Mouse (Mus musculus) activated CD4-positive, CD25-positive, alpha-beta regulatory T cell, adult 4 months (primary cell): ENCODE results near the gene Nppa. TPM values are rescaled to one million over a fixed set of nuclear protein-coding genes. Genes with fewer than 3 reads are reported as not detected.

ENCODE experiments used
- ATAC-seq: one replicate; pipeline ENCODE4 v1.8.0; 2017
- polyA plus RNA-seq, 2 experiments: library from polyadenylated mRNA; unstranded; fragments of 100-300 nt; shearing (Covaris generic); gene quantifications; one replicate each; pipeline ENCODE4 v1.2.1; 2017

The Nppa gene
- polyA plus RNA-seq = not detected

DNA sequence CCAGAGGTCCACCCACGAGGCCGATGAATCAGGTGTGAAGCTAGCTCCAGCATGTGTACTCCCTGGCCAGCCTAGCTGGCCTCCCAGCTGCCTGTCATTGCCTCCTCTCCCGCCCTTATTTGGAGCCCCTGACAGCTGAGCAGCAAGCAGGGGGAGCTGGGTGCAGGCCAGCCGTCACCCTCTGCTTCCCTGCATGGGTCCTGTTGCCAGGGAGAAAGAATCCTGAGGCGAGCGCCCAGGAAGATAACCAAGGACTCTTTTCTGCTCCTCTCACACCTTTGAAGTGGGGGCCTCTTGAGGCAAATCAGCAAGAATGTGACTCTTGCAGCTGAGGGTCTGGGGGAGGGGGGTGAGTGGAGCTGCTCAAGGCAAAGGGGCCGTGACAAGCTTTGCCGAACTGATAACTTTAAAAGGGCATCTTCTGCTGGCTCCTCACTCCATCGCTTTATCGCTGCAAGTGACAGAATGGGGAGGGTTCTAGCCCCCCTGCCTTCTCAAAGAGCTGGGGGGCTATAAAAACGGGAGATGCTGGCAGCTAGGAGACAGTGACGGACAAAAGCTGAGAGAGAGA lies at the start of gene Nppa:
Nppa (plus strand) TSS at position 521 of the 571 bp plus-strand sequence.
- no peak for ATAC-seq

DNA sequence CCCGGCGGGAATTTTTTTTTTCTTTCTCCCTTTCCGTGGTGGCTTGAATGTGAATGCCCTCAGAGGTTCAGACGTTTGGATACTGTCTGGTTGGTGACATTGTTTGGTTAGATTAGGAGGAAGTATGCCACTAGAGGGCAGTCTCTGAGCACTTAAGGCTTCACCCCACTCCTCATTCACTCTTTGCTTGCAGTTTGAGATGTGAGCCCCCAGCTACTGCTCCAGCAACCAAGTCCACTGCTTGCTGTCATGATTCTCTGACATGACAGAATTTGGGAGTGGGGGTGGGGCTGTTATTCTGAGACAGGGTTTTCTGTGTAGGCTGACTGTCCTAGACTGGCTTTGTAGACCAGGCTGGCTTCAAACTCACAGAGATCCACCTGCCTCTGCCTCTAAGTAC lies 46.9 kb upstream of the Nppa start:
- ATAC-seq = peak; percentile 69

GRCm38 (mm10) chr4:147957141-147957540 lies 43.4 kb upstream of the Nppa start:
- ATAC-seq = no peak

DNA sequence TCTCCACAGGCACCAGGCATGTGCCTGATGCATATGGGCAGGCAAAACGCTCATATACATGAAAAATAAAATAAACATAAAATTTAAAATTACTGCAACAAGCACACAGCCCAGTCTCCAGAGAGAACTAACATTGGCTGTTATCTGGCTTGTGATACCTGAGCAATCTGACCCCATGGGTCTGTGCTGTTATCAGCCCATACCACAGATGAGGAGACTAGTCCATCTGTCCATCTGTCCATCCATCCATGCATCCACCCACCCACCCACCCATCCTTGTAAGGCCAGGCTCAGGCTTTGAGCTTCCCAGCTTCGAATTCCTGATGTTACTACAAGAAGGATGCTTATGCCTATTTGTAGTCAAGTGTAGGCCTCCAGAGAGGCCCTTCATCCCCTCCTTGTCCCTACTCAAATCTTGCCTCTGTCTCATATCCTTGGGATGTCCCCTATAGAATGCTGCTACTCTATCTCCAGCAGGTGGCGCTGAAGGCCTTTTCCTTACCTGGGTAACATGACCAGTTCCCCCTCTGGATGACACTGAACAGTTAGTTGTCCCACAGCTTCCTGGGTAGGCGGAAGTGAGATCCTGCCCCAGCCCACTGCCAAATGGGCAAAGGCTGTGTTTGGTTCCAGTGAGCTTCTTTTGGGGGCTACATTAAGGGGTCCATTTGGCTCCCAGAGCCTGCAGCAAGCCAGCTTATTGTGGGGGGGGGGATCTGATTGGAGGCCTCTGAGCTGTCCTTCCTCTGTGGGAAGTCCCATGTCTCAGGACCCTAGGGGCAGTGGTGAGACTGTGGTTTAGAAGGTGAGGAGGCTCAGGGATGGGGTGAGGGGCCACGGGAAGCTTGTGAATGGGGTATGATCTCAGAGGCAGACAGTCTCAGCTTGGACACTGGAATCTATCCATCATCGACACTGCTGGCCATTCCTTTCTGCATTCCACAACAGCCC lies 40.4 kb upstream of the Nppa start:
- ATAC-seq = peak; percentile 93

DNA sequence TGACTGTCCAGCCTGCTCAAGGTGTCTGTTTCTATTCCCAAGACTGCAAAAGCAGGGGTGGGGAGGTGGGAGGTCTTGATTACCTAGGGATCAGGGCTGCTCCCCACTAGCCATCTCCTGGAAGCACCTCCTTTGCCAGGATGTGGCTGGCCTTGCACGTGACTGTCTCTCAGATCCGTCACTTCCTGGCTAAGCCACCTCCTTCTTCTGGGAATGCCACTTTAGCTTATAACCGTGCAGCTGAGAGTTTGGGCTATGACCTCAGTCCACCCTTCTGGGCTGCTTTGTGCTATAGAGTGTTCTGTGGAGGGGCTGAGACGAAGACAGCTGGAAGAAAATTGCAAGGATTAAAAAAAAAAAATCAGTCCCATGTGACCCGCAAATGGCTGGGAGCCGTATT lies 37.7 kb upstream of the Nppa start:
- no peak for ATAC-seq

DNA sequence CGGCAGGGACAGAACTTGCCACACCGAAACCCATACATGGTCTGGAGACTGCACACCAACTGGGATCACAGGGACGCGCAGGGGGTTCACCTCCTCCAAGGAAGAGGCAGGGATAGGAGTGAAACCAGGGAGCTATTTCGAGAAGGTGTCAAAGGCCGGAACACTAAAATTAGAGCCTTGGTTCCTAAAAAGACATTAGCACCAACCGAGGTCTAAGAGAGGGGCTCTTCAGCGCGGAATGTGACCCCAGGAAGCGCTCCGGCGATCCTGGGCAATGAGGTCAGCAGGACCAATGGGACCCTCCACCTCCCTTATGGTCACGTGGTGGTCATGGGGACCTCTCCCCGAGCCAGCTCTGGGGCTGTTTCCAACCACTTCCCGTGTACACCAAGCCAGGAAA lies 36.9 kb upstream of the Nppa start:
- ATAC-seq = no peak

DNA sequence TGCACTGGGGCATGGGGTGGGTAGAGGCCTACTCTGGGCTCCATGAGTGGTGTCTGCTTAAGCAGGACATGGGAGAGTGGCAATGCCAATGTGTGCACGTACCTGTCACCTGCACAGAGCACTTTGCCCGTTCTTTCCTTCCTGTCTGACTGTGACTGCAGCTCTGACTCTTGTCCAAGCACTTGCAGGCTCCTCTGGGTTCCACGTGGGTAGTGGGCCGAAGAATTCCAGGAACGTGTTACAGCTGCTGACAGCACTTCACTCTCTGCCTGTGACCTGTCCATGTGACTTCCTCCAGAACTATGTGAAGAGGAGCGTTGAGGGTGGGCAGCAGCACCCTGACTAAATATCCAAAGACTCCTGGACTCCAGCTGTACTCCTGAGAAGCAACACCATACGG lies 34.8 kb upstream of the Nppa start:
- ATAC-seq = no peak

GRCm38 (mm10) chr4:147968816-147969215 lies 31.7 kb upstream of the Nppa start:
- ATAC-seq = no peak

DNA sequence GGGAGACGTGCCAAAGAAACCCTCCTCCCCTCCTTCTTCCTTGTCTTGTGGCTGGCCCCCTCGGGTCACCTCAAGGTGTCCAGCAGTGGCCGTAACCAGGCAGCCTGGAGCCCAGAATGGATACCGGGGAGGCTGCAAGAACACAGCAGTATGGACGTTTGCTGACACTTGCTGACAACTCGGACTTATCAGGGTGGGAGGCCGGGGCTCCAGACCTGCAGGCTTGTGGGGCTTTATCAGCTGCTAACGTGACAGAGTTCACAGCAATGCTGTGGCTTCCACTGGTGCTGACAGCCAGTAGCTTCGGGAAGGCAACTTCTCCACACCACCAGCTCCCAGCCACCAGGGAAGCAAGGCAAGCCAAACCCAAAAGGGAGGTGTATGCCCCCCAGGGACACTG lies 31.2 kb upstream of the Nppa start:
- no peak for ATAC-seq

DNA sequence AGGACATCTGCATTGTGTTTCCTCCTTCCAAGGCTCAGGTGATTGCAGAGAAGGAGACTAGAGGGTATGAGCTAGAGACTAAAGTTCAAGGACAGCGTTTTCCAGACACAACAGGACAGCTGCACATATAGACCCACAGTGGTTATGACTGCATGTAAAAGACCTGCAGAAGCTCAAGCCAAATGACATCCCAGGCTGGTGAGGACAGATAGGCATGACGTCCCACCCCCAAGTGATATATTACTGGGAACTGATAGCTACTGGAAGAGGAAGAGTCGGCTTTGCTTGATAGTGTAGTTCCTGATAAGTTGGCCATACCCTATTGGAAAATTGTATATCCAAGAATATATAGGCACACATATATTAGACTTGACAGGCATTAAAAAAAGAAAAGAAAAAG lies 24.3 kb upstream of the Nppa start:
- no peak for ATAC-seq

DNA sequence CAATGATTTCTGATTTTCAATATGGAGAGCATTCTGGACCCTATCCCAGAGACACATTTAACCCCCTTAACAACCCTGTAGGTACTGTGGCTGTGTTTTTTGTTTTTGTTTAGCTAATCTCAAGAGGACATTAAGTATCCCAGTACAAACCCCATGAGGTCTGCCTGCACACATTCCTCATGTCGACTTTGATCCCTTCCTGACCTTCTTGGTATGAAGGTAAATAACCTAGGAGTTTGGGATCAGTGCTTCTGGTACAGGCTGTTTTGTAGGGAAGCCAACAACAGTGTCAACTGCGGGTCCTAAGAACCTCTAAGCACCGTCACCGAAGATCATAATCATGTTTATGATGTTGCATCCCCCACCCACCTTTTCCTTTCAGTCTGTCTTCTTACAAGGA lies 22.8 kb upstream of the Nppa start:
- no peak for ATAC-seq

DNA sequence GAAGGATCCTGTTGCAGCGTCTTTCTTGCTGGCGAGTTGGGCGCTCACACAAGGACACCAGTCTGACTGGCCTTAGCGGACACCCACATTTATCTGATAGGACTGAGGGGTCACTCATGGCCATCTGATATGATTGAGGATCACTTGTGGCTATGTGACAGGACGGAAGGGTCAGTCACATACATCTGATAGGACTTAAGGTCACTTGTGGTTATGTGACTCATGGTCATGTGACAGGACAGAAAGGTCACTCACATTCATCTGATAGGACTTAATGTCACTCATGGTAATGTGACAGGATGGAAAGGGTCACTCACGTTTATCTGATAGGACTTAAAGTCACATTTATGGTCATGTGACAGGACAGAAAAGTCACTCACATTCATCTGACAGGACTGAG lies 22.1 kb upstream of the Nppa start:
- no peak for ATAC-seq

- no peak for ATAC-seq
Observed at GRCm38 (mm10) chr4:147979441-147979860, 21.1 kb upstream of the Nppa start.

- no peak for ATAC-seq
Observed at GRCm38 (mm10) chr4:147985205-147986132, 15.1 kb upstream of the Nppa start, which contains the start of gene Nppb. Nppb (plus strand) TSS chr4:147985788.

- ATAC-seq = no peak
Observed at GRCm38 (mm10) chr4:147993571-147994095, 6.9 kb upstream of the Nppa start.

GRCm38 (mm10) chr4:147995311-147995710 lies 5.2 kb upstream of the Nppa start:
- no peak for ATAC-seq

DNA sequence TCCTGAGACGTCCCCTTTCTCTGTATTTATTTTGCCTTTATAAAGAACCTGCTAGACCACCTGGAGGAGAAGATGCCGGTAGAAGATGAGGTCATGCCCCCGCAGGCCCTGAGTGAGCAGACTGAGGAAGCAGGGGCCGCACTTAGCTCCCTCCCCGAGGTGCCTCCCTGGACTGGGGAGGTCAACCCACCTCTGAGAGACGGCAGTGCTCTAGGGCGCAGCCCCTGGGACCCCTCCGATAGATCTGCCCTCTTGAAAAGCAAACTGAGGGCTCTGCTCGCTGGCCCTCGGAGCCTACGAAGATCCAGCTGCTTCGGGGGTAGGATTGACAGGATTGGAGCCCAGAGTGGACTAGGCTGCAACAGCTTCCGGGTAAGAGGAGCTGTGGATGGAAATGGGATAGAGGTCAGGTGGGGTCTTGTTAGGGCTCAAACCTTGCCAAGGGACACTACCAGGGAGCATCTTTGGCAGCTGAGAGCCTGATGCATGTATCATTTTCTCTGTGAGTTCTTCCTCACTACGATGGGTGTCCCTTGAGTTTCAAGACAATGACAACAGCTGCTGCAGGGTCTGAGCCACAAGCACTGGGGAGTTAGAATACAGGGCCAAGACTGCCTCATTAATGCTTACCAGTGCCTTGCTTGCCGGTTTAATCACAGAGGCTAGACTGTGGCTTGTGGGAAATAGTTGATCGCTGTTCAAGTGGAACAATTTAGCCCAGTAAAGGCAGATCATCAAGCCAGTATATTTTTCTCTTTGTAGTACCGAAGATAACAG lies 679 bp downstream of the Nppa start:
- no peak for ATAC-seq

DNA sequence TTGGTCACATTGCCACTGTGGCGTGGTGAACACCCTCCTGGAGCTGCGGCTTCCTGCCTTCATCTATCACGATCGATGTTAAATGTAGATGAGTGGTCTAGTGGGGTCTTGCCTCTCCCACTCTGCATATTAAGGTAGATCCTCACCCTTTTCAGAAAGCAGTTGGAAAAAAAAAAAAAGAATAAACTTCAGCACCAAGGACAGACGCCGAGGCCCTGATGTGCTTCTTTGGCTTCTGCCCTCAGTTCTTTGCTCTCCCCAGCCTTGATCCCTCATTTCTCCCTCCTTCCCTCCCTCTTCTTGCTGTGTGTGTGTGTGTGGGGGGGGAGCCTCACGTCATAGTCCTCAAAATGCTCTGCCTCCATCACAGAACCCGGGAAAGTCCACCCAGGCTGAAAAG lies 1.3 kb downstream of the Nppa start:
- ATAC-seq = no peak

- no peak for ATAC-seq
Observed at GRCm38 (mm10) chr4:148004361-148004760, 3.8 kb downstream of the Nppa start.

DNA sequence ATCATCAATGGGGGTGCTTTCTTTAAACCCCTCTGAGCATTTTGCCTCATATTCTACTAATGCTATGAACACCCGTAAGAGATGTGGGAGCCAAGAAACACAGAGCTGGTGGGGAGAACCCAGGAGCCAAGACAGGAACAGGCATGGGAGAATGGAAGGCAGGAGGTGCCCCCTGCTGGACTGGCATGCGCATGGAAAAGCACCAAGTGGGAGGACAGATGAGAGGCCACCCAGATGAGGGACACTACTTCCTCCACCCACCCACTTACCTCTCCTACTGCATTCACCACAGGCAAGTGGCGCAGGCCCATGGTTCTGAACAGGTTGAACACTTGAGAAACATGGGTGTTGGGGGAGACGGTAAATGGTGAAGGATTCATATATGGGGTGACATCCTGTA lies 7.9 kb downstream of the Nppa start:
- no peak for ATAC-seq

DNA sequence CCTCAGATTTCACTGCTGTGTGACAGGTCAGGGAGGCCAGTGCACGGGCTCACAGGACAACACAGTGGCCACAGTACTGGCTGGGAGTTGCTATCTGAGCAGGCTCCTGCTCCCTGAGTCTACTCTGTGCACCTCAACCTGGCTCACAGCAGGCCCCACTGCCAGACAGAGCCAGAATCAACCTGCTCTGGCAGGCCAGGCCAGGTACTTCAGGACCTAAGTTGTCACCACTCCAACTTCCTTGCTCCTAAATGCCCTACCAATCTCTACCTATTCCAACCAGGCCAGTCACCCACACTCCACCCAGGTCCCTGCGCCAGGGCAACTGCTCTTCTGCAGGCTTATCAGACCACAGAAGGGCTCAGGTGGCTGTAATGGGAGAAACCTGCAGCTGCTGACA lies 9.1 kb downstream of the Nppa start:
- no peak for ATAC-seq

GRCm38 (mm10) chr4:148011332-148011731 lies 10.8 kb downstream of the Nppa start:
- no peak for ATAC-seq
